Mouse (Mus musculus) hindbrain, embryonic 11.5 days (tissue): ENCODE data around the gene Gm10639. TPM values are rescaled to one million over a fixed set of nuclear protein-coding genes. Genes with fewer than 3 reads are reported as not detected.
"Not testable (repeated sequence)": the region's sequence is repeated elsewhere in the genome, so short reads cannot be mapped to it uniquely, and the experiment has no call there.

ENCODE experiments used
- ATAC-seq: fragments of 200-750 bp; cut with Nextera tagmentation; 2 replicates; pipeline ENCODE4 v1.8.0; 2017; ENCODE audit warnings: mild to moderate bottlenecking, moderate TSS enrichment, moderate library complexity; ENCODE audit not compliant: low FRiP score
- DNase-seq: peaks from one replicate; pipeline ENCODE4 v3.0.0-alpha.2; 2015; ENCODE audit warnings: low spot score
- H3K27ac ChIP-seq: fragments of 300-500 bp; sonication (generic); 2 replicates; pipeline ENCODE4 v1.5.1; 2014; ENCODE audit warnings: mild to moderate bottlenecking, low read depth, low read length
- H3K27me3 ChIP-seq: fragments of 300-500 bp; sonication (generic); 2 replicates; pipeline ENCODE4 v1.6.1; 2014; ENCODE audit warnings: mild to moderate bottlenecking, low read length, moderate library complexity, mixed read lengths; ENCODE audit not compliant: control insufficient read depth, insufficient read depth
- H3K36me3 ChIP-seq: fragments of 300-500 bp; sonication (generic); 2 replicates; pipeline ENCODE4 v1.6.1; 2014; ENCODE audit warnings: mild to moderate bottlenecking, low read length, moderate library complexity, mixed read lengths; ENCODE audit not compliant: control insufficient read depth, insufficient read depth
- H3K4me1 ChIP-seq: fragments of 300-500 bp; sonication (generic); replicated peaks from 2 replicates; pipeline ENCODE4 v1.6.1; 2014; ENCODE audit warnings: low read length, mixed read lengths; ENCODE audit not compliant: control insufficient read depth, insufficient read depth
- H3K4me2 ChIP-seq: fragments of 300-500 bp; sonication (generic); replicated peaks from 2 replicates; pipeline ENCODE4 v1.6.1; 2014; ENCODE audit warnings: mild to moderate bottlenecking, low read depth, low read length
- H3K4me3 ChIP-seq: fragments of 300-500 bp; sonication (generic); 2 replicates; pipeline ENCODE4 v1.5.1; 2014; ENCODE audit warnings: low read depth, low read length
- H3K9ac ChIP-seq: fragments of 300-500 bp; sonication (generic); 2 replicates; pipeline ENCODE4 v1.6.1; 2014; ENCODE audit warnings: low read depth, low read length
- H3K9me3 ChIP-seq: fragments of 300-500 bp; sonication (generic); 2 replicates; pipeline ENCODE4 v1.6.1; 2016; ENCODE audit warnings: low read length; ENCODE audit not compliant: control insufficient read depth
- WGBS: fragments of 180-500 bp; shearing (Covaris S2); extraction: QIAGEN DNeasy Blood & Tissue Kit; methylation state at CpG from one replicate; pipeline ENCODE4 v1.1.7; 2014; 5-methylcytosine and 5-hydroxymethylcytosine counted together
- polyA plus RNA-seq: library from polyadenylated mRNA; unstranded; fragments of >200 nt; fragmentation: Nextera tagmentation; extraction: Ambion mirVana; gene quantifications from 2 replicates; pipeline ENCODE4 v1.2.1, GENCODE M21; 2014

Gm10639 gene
- polyA plus RNA-seq: not detected in 2 replicates

DNA sequence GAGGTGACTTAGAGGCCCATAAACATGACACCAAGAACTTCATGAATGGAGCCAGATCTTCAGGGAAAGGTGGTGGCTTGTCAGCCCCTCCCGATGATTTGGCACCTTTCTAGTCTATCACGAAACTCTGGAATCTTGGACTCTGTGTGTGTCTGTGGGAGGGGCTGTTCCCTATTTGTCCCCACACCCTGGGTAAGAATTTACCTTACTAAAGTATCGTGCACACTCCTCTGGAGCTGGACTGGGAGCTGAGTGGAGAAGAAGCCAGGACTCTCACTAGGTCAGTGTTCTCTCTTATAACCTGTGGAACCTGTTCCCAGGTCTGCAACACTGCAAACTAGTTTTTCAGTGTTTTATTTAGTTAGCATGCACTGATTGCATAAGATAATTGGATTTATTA, at the start of gene Gm10639:
Gene Gm10639, plus strand, starts transcription at position 201 of the 400 bp plus-strand sequence.
- ATAC-seq, H3K27me3 ChIP-seq, H3K36me3 ChIP-seq, H3K4me3 ChIP-seq, H3K9me3 ChIP-seq, DNase-seq, H3K9ac ChIP-seq, H3K4me1 ChIP-seq, H3K4me2 ChIP-seq, H3K27ac ChIP-seq: not testable (repeated sequence)
- 78% methylated on average over 3 of the region's 3 CpGs for WGBS

DNA sequence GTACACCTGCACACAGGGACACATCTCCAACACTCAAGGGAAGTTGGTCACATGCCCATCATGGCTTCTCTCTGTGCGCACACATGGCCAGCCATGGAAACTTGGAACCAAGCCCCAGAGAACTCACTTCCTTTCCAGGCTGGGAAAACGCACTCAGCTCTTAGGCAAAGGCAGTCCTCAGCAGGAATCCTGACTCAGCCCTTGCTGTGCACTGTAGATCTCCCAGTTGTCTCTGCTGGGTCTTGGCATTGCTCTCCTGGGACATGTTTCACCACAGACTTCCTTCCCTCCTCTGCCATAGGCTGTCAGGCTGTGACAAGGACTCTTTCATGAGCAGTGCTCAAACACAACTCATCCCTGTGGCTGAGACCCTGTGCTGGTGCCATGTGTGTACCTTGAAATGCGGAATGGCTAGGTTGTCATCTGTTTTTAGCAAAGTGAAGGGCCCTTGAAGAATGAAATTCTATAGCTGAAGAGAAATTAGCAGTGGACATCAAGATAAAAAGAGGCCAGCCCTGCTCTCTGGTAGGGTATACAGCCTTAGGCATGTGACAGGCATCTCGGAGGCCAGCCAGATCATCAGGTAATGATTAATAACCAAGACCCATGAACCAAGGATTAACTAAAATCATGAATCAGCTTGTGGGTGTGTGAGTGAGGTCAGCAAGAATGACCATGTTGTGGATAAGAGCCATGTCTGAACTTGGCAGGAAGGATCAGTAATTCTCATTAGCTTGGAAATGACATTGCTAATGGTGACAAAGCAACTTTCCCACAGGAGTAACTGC, 33.8 kb upstream of the Gm10639 start:
- H3K27ac ChIP-seq, DNase-seq, H3K4me2 ChIP-seq, H3K27me3 ChIP-seq, H3K9me3 ChIP-seq, H3K4me1 ChIP-seq, H3K4me3 ChIP-seq, H3K36me3 ChIP-seq, ATAC-seq, H3K9ac ChIP-seq: not testable (repeated sequence)
- WGBS: 70% methylated on average over 3 of the region's 4 CpGs

DNA sequence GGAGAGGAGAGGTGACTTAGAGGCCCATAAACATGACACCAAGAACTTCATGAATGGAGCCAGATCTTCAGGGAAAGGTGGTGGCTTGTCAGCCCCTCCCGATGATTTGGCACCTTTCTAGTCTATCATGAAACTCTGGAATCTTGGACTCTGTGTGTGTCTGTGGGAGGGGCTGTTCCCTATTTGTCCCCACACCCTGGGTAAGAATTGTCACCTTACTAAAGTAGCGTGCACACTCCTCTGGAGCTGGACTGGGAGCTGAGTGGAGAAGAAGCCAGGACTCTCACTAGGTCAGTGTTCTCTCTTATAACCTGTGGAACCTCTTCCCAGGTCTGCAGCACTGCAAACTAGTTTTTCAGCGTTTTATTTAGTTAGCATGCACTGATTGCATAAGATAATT, 32.8 kb upstream of the Gm10639 start, which contains the start of gene Gm3776:
Gene Gm3776, plus strand, starts transcription at position 216 of the 400 bp plus-strand sequence.
- not testable (repeated sequence) for ATAC-seq, DNase-seq, H3K9ac ChIP-seq, H3K36me3 ChIP-seq, H3K4me1 ChIP-seq, H3K4me2 ChIP-seq, H3K9me3 ChIP-seq, H3K27ac ChIP-seq, H3K27me3 ChIP-seq, H3K4me3 ChIP-seq
- 100% methylated on average over 1 of the region's 3 CpGs for WGBS

- not testable (repeated sequence) for H3K9ac ChIP-seq, H3K4me1 ChIP-seq, DNase-seq, H3K27ac ChIP-seq, H3K27me3 ChIP-seq, H3K4me2 ChIP-seq, ATAC-seq, H3K9me3 ChIP-seq, H3K36me3 ChIP-seq, H3K4me3 ChIP-seq
- WGBS: 0% methylated on average over 1 of the region's 6 CpGs
Observed at GRCm38 (mm10) chr9:78259688-78260087, 30.0 kb upstream of the Gm10639 start.

- H3K27ac ChIP-seq, H3K9ac ChIP-seq, H3K4me3 ChIP-seq, H3K9me3 ChIP-seq, DNase-seq, H3K4me2 ChIP-seq, H3K4me1 ChIP-seq, ATAC-seq, H3K27me3 ChIP-seq, H3K36me3 ChIP-seq: not testable (repeated sequence)
- WGBS: 83% methylated on average over 3 of the region's 3 CpGs
Observed at GRCm38 (mm10) chr9:78270945-78271344, 18.8 kb upstream of the Gm10639 start.

DNA sequence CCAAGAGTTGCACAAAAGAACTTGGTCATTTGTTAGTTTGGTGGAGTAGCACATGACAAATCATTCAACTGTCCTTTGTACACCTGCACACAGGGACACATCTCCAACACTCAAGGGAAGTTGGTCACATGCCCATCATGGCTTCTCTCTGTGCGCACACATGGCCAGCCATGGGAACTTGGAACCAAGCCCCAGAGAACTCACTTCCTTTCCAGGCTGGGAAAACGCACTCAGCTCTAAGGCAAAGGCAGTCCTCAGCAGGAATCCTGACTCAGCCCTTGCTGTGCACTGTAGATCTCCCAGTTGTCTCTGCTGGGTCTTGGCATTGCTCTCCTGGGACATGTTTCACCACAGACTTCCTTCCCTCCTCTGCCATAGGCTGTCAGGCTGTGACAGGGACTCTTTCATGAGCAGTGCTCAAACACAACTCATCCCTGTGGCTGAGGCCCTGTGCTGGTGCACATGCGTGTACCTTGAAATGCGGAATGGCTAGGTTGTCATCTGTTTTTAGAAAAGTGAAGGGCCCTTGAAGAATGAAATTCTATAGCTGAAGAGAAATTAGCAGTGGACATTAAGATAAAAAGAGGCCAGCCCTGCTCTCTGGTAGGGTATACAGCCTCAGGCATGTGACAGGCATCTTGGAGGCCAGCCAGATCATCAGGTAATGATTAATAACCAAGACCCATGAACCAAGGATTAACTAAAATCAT, 7.6 kb upstream of the Gm10639 start:
- not testable (repeated sequence) for H3K27me3 ChIP-seq, H3K4me2 ChIP-seq, H3K9me3 ChIP-seq, H3K36me3 ChIP-seq, H3K9ac ChIP-seq, H3K4me3 ChIP-seq, DNase-seq, H3K4me1 ChIP-seq, ATAC-seq, H3K27ac ChIP-seq
- WGBS: 81% methylated on average over 4 of the region's 4 CpGs

- H3K27ac ChIP-seq, H3K27me3 ChIP-seq, ATAC-seq, H3K36me3 ChIP-seq, H3K9me3 ChIP-seq, H3K4me3 ChIP-seq, H3K4me2 ChIP-seq, H3K4me1 ChIP-seq, H3K9ac ChIP-seq, DNase-seq: not testable (repeated sequence)
- WGBS: 89% methylated on average over 1 of the region's 1 CpGs
Observed at GRCm38 (mm10) chr9:78289063-78289462, 660 bp upstream of the Gm10639 start.

GRCm38 (mm10) chr9:78292462-78292861, 2.7 kb downstream of the Gm10639 start:
- not testable (repeated sequence) for H3K4me2 ChIP-seq, H3K4me1 ChIP-seq, H3K27ac ChIP-seq, DNase-seq, H3K4me3 ChIP-seq, H3K27me3 ChIP-seq, H3K9ac ChIP-seq, H3K36me3 ChIP-seq, ATAC-seq, H3K9me3 ChIP-seq
- WGBS: 91% methylated on average over 8 of the region's 8 CpGs
